Mouse (Mus musculus) hindbrain, embryonic 16.5 days (tissue): ENCODE data around the gene Adad1. TPM values are rescaled to one million over a fixed set of nuclear protein-coding genes. Genes with fewer than 3 reads are reported as not detected.

ENCODE experiments used
- ATAC-seq: fragments of 200-750 bp; cut with Nextera tagmentation; 2 replicates; pipeline ENCODE4 v1.8.0; 2017; ENCODE audit warnings: moderate TSS enrichment, moderate library complexity
- H3K27ac ChIP-seq: fragments of 300-500 bp; sonication (generic); 2 replicates; pipeline ENCODE4 v1.5.1; 2014; ENCODE audit warnings: low read depth, mild to moderate bottlenecking, control low read depth, low read length, moderate library complexity
- H3K27me3 ChIP-seq: fragments of 300-500 bp; sonication (generic); replicated peaks from 2 replicates; pipeline ENCODE4 v1.6.1; 2014; ENCODE audit warnings: low read length; ENCODE audit not compliant: control insufficient read depth, insufficient read depth
- H3K36me3 ChIP-seq: fragments of 300-500 bp; sonication (generic); 2 replicates; pipeline ENCODE4 v1.6.1; 2014; ENCODE audit warnings: mild to moderate bottlenecking, low read length, moderate library complexity, mixed read lengths; ENCODE audit not compliant: control insufficient read depth, insufficient read depth
- H3K4me1 ChIP-seq: fragments of 300-500 bp; sonication (generic); 2 replicates; pipeline ENCODE4 v1.6.1; 2014; ENCODE audit warnings: low read depth, low read length; ENCODE audit not compliant: control insufficient read depth, insufficient read depth
- H3K4me2 ChIP-seq: fragments of 300-500 bp; sonication (generic); 2 replicates; pipeline ENCODE4 v1.6.1; 2014; ENCODE audit warnings: mild to moderate bottlenecking, low read length, control low read depth, moderate library complexity
- H3K4me3 ChIP-seq: fragments of 300-500 bp; sonication (generic); 2 replicates; pipeline ENCODE4 v1.5.1; 2014; ENCODE audit warnings: mild to moderate bottlenecking, low read length, control low read depth, moderate library complexity
- H3K9ac ChIP-seq: fragments of 300-500 bp; sonication (generic); 2 replicates; pipeline ENCODE4 v1.6.1; 2014; ENCODE audit warnings: low read depth, mild to moderate bottlenecking, control low read depth, low read length, moderate library complexity
- H3K9me3 ChIP-seq: fragments of 300-500 bp; sonication (generic); 2 replicates; pipeline ENCODE4 v1.6.1; 2014; ENCODE audit warnings: mild to moderate bottlenecking, low read length, moderate library complexity; ENCODE audit not compliant: control insufficient read depth
- WGBS: fragments of 180-500 bp; shearing (Covaris S2); extraction: QIAGEN DNeasy Blood & Tissue Kit; methylation state at CpG from one replicate; pipeline ENCODE4 v1.1.7; 2014; 5-methylcytosine and 5-hydroxymethylcytosine counted together
- polyA plus RNA-seq: library from polyadenylated mRNA; unstranded; fragments of >200 nt; fragmentation: Nextera tagmentation; extraction: Ambion mirVana; gene quantifications from 2 replicates; pipeline ENCODE4 v1.2.1, GENCODE M21; 2015

Adad1 gene
- polyA plus RNA-seq, 1 experiment from 2014 or later, result 0.25 TPM

DNA sequence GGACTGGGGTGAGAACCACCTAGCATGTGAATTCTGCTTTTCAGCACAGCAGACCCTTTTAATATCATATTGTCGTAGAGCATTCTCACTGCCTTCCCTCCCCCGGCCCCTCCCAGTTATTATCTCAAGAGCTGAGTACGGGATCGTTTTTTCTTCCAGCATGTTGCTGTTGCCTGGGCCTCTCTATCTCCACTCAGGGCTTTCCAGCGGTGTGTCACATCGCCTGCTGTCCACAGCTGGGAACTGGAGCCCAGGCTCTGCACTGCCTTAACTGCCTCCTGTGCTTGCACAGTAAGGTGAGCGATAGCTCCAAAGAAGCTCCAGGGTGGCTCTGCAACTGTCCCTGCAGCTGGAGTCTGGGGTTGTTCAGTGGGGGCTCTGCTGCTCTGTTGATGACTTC is 91.1 kb downstream of the Adad1 start:
- Histone ChIP-seq H3K36me3 (no peaks in the 10 kb centered on the region), H3K9me3 (no peaks in the 10 kb centered on the region), H3K9ac (no peak overlapping the region), H3K27me3 (no peaks in the 10 kb centered on the region), H3K4me3 (no peak overlapping the region), H3K27ac (no peak overlapping the region), H3K4me1 (no peaks in the 10 kb centered on the region), H3K4me2 (no peak overlapping the region)
- WGBS, result 80% methylated on average over 7 of the region's 7 CpGs
- no peak for ATAC-seq

- H3K36me3 ChIP-seq, result no peaks in the 10 kb centered on the region
- no peak overlapping the region for H3K9ac ChIP-seq
- no peak for ATAC-seq
- no peak overlapping the region for H3K4me3 ChIP-seq
- no peaks in the 10 kb centered on the region for H3K9me3 ChIP-seq
- H3K27me3 ChIP-seq, result no peaks in the 10 kb centered on the region
- no peak overlapping the region for H3K27ac ChIP-seq
- 74% methylated on average over 8 of the region's 8 CpGs for WGBS
- no peak overlapping the region for H3K4me2 ChIP-seq
- H3K4me1 ChIP-seq, result no peaks in the 10 kb centered on the region
Observed at GRCm38 (mm10) chr3:37157082-37157481, 93.8 kb downstream of the Adad1 start.

GRCm38 (mm10) chr3:37158246-37158645 is 94.9 kb downstream of the Adad1 start:
- Histone ChIP-seq H3K9ac (no peak overlapping the region), H3K27ac (no peak overlapping the region), H3K27me3 (no peaks in the 10 kb centered on the region), H3K36me3 (no peaks in the 10 kb centered on the region), H3K9me3 (no peaks in the 10 kb centered on the region), H3K4me2 (no peak overlapping the region), H3K4me1 (no peaks in the 10 kb centered on the region), H3K4me3 (no peak overlapping the region)
- WGBS, result 90% methylated on average over 3 of the region's 3 CpGs
- ATAC-seq, result no peak

DNA sequence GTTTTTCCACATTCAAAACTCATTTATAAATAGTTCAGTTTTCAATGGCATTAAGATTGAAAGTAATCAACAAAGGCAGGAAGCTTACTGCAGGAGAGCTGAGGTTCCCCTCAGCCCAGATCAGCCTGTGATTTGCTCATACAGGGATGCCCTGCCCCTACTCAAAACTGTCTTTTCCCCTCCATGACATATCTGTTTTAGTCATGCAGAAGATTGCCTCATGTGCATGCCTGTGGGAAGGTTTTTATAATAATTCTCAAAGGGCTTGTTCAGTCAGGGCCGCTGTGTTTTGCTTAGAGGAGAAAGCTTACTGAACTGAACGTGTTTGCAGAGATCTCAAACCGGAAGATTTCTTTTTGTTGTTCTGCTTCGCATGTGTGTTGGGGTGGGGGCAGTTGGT is 97.8 kb downstream of the Adad1 start:
- no peak for ATAC-seq
- no peak overlapping the region for H3K4me3 ChIP-seq
- 72% methylated on average over 4 of the region's 4 CpGs for WGBS

DNA sequence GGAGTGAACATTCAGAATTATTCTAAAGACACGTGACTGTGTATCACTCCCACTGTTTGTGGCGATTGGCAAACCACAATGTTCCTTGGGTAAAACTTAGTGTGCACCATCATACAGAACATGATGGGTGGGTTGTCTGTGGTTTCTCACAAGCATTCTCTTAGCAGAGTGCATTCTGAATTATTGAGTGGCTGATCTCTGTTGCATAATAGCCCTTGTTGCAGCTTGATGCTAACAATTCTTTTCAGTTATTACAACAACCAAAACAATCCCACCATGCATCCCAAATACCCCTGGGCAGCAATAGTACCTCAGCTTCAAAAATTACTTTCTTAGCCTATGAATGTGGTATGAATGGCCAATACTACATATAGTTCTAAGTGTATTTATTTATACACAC is 106.0 kb downstream of the Adad1 start:
- no peak overlapping the region for H3K9ac ChIP-seq
- no peaks in the 10 kb centered on the region for H3K4me1 ChIP-seq
- H3K4me3 ChIP-seq, result no peak overlapping the region
- WGBS, result 98% methylated on average over 2 of the region's 2 CpGs
- no peaks in the 10 kb centered on the region for H3K36me3 ChIP-seq
- no peaks in the 10 kb centered on the region for H3K27me3 ChIP-seq
- H3K9me3 ChIP-seq, result no peaks in the 10 kb centered on the region
- H3K27ac ChIP-seq, result no peak overlapping the region
- no peak overlapping the region for H3K4me2 ChIP-seq
- no peak for ATAC-seq

More for the DNA sequence above, 97.8 kb downstream of the Adad1 start:
- Histone ChIP-seq H3K4me2 (no peak overlapping the region), H3K27ac (no peak overlapping the region), H3K27me3 (no peaks in the 10 kb centered on the region), H3K9ac (no peak overlapping the region), H3K4me1 (no peaks in the 10 kb centered on the region), H3K36me3 (no peaks in the 10 kb centered on the region), H3K9me3 (no peaks in the 10 kb centered on the region)

Other genes with a start within 250 kb of the Adad1 start
- 77.1 and 85.3 TPM in 2 replicates for gene 4932438A13Rik, start 200.4 kb upstream of the Adad1 start, polyA plus RNA-seq
- gene Il2, start 62.4 kb downstream of the Adad1 start, polyA plus RNA-seq, result 0.24 TPM in 1 of 2 replicates, not detected in the other
- not detected in 2 replicates for gene Il21, start 169.1 kb downstream of the Adad1 start, polyA plus RNA-seq
- 5.1 and 5.2 TPM in 2 replicates for gene Bbs12, start 249.0 kb downstream of the Adad1 start, polyA plus RNA-seq
- gene Cetn4, start 249.2 kb downstream of the Adad1 start, polyA plus RNA-seq, result 2.5 and 3.3 TPM in 2 replicates